Mouse (Mus musculus) right cerebral cortex, adult 2 months (tissue): ENCODE data around the gene Ddost.
A peak's percentile ranks its signal among the peaks of the same experiment; 100 is the strongest.

ENCODE experiments used
- DNase-seq, 2 experiments: peaks; one replicate each; pipeline ENCODE4 v3.0.0; 2021 to 2022; ENCODE audit warnings: low spot score in 2 of 2

The Ddost gene

DNA sequence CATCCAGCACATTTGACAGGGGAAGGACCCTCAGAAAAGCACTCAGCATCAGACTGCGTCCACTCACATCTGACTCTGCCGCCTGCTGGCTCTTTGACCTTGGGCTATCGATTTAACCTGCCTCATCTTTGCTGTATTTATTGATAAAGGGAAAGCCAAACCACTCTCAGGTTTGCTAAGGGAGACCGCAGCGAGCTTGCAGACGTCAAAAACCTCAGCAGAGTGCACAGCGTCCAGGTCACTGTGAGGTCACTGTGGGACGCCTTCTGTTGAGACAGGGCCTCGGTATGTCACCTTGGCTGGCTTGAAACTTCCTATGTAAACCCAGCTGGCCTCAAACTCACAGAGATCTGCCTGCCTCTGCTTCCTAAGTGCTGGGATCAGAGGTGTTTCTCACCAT lies 32.8 kb downstream of the Ddost start:
- DNase-seq, result no peak

DNA sequence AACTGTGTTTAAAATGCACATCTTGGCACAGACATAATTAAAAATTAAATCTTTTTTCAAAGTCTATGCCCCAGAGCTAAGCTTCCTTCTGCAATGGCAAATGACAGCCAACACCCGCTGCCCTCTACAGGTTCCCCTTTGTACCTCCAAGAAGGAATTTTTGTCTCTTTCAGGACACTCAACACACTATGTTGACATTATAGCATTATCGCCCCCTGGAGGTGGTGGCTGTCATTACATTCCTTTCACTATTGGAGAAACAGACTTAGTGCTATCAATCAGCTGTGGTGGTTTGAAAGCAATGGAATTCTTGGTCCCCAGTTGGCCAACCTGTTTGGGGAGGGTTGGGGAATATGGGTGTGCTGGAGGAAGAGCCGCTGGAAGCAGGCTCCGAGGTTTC lies 35.4 kb downstream of the Ddost start:
- peak; percentile 67 to 68 for DNase-seq

DNA sequence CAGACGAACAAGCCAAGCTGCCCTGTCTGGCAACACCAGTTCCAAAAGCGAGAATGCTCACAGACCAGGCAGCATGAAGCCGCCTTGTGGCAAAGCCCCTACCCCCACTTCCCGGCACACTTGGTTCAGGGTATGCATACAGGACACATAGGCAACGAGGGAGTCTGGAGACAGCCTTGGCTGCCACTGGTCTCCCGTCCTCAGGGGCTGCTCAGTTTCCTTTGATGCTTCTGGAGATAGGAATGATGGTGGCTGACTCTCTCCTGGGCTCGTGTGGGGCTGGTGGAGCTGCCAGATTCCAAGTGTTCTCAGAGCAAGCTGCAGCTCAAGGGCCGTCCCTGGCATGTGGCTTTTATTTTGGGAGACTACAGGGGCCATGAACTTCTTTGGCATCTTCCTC lies 36.9 kb downstream of the Ddost start:
- DNase-seq, result no peak

DNA sequence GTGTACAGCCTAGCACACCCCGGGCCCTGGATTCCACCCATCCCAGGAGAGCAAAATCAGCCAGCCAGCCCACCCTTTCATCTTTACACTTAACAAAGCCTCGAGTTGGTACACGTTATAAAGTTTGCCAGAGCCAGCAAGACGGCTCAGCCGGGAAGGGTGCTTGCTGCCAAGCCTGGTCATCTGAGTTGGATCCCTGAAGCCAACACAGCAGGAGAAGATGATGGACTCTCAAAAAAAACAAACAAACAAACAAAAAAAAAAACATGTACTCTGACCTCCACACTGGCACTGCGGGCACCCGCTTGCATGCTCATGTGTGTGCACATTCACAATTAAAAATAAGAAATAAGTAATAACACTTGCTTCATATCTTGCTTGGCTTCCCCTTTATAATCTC lies 37.5 kb downstream of the Ddost start:
- no peak for DNase-seq

DNA sequence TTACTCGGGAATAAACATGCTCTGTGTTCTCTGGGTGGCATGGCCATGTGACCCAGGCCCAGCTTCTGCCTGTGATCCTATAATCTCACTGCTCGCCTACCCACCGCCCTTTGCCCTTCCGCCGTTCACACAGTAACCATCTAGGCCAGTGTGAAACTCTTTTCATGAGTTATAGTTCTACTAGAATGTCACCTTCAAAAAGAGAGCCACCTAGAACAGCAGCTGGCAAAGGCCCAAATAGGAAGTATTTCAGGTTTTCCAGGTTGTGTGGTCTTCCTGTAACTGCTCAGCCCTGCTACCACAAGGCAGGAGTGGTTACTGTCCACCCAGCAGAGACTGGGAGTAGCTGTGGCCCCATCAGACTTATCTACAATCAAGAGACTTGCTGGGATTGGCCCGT lies 38.2 kb downstream of the Ddost start:
- no peak for DNase-seq

DNA sequence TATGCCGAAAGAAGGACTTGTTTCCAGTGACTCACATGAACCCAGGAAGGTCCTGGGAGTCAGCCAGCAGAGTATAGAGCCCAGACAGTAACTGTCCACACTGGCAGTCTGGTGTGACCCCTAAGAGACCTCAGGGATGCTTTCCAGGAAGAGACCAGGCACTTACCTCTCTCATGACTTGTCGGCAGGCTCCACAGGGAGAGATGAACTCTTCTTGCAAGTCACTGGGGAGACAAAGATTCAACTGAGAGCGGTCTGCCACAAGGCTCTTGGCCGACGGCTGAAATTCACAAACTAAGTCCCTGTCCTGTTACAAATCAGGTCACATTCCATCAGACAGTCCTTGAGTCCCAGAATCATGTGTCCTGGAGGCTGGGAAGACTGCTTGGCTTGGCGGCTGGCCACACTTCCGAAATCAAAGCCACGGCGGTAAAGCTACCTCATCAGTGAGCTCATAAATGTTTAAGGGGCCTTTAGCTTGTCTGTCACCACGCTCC lies 38.9 kb downstream of the Ddost start:
- DNase-seq, result no peak

DNA sequence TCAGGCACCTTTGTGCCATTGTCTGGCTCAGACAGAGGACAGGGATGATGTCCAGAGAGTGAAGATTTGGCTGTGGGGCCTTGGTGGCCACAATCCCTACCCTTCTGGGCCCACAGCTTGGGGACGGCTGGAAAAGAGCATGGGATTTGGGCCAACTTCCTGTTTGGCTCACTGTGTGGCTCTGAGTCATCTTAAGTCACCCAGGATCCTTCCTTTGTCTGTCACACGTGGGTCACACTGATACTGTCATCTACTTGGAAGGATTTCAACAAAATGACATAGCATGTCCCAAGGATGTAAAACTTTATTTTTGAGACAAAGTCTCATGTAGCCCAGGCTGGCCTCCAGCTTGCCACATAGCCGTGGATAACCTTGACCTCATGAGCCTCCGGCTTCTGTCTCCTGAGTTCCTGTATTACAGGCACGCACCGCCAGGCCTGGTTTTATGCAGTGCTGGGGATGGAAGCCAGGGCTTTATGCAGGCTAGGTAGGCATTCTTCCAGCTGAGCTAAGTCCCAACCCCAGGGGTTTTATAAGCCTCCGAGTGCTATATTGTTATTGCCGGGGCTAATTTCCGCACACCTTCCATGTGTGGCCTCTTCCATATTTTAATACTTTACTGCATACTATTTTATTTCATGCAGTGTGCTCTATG lies 40.5 kb downstream of the Ddost start:
- DNase-seq, result no peak

DNA sequence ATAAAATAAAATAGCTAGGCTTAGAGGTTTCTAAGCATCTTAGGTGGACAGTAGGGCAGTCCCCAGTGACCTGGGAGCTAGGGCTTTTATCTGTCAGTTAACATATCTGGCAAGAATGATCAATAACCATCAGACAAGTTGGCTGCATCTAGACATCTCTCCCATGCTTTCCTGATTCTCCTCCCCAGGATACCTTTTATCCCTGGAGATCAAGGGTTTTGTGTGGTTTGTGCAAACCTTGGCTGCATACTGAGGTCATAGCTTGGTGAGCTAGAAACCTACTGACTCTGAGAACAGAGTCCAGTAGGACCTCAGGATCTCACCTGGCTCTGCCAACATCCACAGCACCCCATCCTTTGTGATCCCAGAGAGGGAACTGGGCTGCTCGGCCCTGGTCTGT lies 42.8 kb downstream of the Ddost start:
- no peak for DNase-seq

DNA sequence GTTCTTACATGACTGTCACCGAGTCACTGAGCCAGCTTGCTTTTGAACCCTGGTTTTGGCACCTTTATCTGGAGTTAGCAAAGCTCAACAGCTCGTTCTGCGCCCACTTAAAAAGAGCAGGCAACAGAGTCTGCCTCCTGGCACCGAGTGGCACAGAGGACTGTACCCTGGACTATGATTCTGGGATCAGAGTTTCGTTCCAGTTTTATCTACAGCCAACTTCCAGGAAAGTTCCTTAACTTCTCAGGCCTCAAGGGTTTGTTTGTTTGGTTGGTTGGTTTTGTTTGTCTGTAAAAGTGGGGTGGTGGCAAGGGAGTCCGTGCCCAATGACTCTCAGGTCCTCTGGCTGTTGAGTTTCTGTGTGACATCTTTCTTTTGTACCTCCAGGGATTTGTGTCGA lies 44.2 kb downstream of the Ddost start:
- no peak for DNase-seq

DNA sequence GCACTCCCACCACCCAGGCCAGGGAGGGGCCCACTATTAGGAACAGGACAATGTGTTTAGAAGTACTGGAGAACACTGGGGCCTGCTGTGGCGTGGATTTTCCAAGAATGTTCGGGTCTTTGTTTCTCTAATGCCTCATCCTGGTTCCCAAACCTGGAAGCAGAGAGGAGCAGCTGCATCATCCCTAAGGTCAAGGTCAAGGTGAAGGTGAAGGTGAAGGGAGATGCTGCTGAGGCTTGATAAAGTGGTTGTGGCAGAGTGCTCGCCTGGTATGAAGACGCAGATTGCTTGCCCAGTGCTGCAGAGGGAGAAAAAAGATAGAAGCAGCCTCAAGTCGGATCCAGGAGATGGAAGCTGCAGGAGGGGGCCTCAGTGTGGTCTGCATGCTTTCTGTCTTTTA lies 47.3 kb downstream of the Ddost start:
- DNase-seq, result no peak

DNA sequence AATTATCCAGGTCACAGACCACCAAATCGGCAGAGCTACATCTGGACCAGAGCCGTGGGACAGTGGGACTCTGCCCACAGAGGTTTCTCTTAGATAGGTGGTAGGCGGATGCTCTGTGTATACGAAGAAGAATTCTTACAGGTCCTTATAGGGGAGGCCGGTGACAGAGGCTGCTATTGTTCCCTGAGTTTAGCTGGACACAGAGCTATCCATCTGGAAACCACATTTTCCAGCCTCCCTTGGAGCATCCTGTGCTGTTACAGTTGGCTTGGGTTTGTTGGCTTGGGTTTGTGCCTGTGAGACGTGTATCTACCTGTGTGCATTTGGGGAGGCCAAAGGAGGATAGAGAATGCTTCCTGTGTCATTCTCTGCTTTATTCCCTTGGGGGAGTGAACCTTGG lies 48.2 kb downstream of the Ddost start:
- DNase-seq, result no peak

DNA sequence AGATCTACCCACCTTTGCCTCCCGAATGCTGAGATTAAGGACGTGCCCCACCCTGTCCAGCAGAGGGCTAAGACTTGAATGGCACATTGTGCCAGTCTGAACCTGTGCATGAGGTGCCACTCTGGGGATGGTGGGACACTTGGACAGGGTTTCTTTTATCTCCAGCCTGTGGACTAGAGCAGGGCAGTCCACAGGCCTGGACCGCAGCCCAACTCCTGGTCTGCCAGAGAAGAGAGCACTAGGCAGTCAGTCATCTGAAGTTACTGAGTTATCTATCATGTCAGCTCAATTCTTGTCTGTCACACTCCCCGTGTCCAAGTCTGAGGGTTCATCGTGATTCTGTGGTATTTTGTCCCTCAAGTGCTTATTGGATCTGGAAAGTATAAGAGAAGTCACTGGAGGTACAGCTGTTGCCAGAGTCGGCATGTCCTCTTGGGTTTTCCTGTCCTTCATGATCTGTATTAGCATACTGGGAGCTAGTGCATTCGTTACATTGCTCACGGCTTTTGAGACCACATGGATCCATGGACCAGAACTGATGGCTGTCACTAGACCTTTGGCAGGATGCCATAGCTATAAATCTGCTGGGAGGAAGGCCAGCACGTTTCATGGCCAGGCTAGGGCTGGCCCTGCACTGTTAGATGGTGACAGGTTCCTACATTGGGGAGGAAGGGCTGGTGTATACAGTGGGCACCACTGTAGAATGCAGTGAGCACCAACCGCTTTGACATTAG lies 49.1 kb downstream of the Ddost start:
- DNase-seq, result no peak

DNA sequence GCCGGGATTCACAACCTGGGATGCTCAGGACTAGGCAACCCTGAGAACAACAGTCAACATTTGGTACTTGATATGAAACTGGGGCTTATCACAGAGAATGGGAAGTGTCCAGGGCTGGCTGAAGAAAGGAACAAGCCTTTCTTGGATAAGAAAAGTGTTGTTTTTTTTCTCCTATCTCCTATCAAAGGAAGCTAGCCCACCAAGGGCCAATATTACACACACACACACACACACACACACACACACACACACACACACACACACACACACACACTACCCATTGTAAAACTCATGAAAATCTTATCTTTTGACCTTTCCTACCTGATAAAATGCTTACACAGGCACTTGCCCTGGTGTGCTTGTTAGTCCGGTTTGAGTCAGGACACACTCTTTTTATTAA lies 51.0 kb downstream of the Ddost start:
- no peak for DNase-seq

DNA sequence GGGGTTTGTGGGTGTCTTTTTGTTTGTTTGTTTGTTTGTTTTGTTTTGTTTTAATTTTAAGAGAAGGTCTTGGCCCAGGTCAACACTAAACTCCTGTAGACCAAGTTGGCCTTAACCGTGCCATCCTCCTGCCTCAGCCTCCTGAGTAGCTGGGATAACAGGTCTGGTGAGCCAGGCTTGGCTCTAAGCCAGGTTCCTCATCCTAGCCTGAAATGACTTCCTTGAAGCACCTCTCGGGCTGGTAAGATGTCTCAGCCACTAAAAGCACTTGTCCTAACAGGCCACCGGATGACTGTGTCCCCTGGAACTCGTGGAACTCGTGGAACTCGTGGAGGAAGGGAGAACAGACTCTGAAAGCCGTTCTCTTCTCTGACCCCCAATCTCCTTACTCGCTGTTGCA lies 51.6 kb downstream of the Ddost start:
- no peak for DNase-seq

DNA sequence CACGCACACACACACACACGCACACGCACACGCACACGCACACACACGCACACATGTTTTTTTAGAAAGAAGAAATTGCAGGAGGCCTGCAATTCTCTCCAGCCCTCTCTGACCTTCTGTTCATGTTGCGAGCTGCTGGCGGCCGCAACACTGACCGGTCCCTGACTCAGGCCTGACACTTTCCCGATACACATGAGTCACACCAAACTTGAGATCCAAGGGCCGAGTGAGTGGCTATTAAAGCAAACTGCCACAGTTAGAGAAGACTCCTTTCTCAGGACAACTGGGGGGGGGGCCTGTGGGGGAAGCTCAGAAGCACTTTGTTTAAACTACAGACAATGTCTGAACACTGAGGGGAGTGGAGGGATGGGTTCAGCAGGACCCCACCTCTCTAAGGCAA lies 52.0 kb downstream of the Ddost start:
- no peak for DNase-seq

DNA sequence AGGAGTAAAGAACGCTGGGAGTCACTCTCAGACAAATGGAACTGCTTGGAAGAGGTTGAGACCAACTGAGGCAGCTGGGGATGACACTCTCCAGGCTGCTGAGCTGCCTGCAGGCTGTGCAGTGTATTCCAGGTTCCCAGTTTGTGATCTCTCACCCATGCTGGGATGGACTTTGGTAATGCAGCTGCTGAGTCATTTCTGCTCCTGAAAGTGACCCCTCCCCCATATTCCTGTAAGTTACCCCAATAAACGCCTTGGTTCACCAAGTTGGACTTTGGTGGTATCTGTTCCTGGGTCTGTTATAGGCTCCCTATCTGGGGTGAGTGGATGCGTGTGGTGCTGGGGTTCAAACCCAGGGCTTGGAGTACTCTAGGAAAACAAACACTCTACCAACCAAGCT lies 53.6 kb downstream of the Ddost start:
- no peak for DNase-seq

DNA sequence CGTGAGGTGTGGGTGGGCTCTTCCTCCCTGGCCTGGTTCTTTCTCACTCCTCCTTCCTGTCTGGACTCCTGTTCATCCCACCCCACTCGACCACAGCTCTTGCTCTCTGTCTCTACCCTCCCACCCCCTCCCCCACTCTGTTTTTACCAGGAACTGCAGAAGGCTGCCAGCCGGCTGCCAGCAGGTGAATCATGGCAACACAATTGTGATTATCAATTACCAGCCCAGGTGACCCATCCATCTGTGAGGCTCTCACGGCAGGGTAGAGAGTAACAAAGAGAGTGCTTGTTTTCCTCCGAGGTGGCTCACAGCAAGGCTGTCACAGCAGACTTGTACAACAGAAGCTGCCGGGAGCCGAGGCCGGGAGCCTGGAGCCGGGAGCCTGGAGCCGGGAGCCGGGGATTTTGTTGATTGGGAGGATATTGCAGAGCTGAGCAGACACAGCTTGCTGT lies 56.9 kb downstream of the Ddost start:
- peak; percentile 24 to 49 for DNase-seq
